Mouse (Mus musculus) ES-Bruce4 (cell line): Measurements from ENCODE around the gene Phc2. TPM values are rescaled to one million over a fixed set of nuclear protein-coding genes. Genes with fewer than 3 reads are reported as not detected.

Experiments used
- H3K27ac ChIP-seq: 2 replicates; pipeline ENCODE4 v1.5.1; 2012; ENCODE audit warnings: low read length, inconsistent platforms; ENCODE audit not compliant: insufficient read depth
- H3K27me3 ChIP-seq: 2 replicates; pipeline ENCODE4 v1.6.1; 2012; ENCODE audit warnings: mild to moderate bottlenecking, low read length, inconsistent platforms; ENCODE audit not compliant: control insufficient read depth, poor library complexity, insufficient read depth, severe bottlenecking
- H3K36me3 ChIP-seq: 2 replicates; pipeline ENCODE4 v1.6.1; 2012; ENCODE audit warnings: inconsistent platforms, mild to moderate bottlenecking, low read length, moderate library complexity; ENCODE audit not compliant: control insufficient read depth, poor library complexity, insufficient read depth, severe bottlenecking
- H3K4me1 ChIP-seq: one replicate; pipeline ENCODE4 v1.8.1; 2011; ENCODE audit warnings: low read length; ENCODE audit not compliant: control insufficient read depth, insufficient read depth
- H3K4me3 ChIP-seq: 2 replicates; pipeline ENCODE4 v1.5.1; 2011; ENCODE audit warnings: low read depth, mild to moderate bottlenecking, low read length
- H3K9ac ChIP-seq: 2 replicates; pipeline ENCODE4 v1.6.1; 2012; ENCODE audit warnings: low read depth, mild to moderate bottlenecking, inconsistent platforms; ENCODE audit not compliant: poor library complexity, severe bottlenecking
- H3K9me3 ChIP-seq: replicated peaks from 2 replicates; pipeline ENCODE4 v1.6.1; 2012; ENCODE audit warnings: mild to moderate bottlenecking, low read length, inconsistent platforms; ENCODE audit not compliant: control insufficient read depth, poor library complexity, insufficient read depth, severe bottlenecking
- CTCF ChIP-seq: IDR thresholded peaks from one replicate; pipeline ENCODE4 v1.8.1; 2011; ENCODE audit warnings: low read depth, low read length
- EP300 ChIP-seq: IDR thresholded peaks from 2 replicates; pipeline ENCODE4 v1.6.1; 2011; ENCODE audit warnings: low read depth, low read length; ENCODE audit not compliant: insufficient read depth
- POLR2A ChIP-seq: IDR thresholded peaks from one replicate; pipeline ENCODE4 v1.8.1; 2011; ENCODE audit warnings: low read length; ENCODE audit not compliant: insufficient read depth
- polyA plus RNA-seq: library from polyadenylated mRNA; stranded (reverse); fragments of >200 nt; gene quantifications from 2 replicates; pipeline ENCODE4 v1.2.4, GENCODE M21; 2011; ENCODE audit warnings: low read depth; ENCODE audit not compliant: missing spikeins, insufficient read depth, insufficient read length

The Phc2 gene
- polyA plus RNA-seq, 1 experiment, result 38.4 TPM

DNA sequence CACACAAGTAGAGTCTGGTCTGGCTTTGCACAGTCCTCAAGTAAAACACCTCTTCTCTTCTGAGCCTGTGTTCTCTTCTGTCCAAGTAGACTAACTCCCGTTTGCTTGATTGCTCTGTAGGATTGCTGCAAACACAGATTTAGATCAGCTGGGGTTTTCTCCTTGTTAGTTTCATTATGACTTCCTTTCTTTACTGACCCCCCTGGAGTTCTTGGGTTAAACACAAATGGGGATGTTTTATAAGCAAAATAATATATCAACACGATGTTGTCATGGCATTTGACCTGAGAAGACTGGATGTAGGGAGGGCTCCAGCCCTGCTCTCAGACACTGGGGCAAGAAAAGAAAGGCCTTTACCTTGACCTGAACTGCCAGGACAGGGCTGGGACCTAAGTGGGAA is 35.5 kb upstream of the Phc2 start:
- H3K27ac ChIP-seq, result no peak overlapping the region
- H3K9ac ChIP-seq, result no peak overlapping the region
- H3K27me3 ChIP-seq, result no peaks in the 10 kb centered on the region
- no peak overlapping the region for H3K4me3 ChIP-seq
- no peaks in the 10 kb centered on the region for H3K9me3 ChIP-seq
- H3K4me1 ChIP-seq, result no peaks in the 10 kb centered on the region
- H3K36me3 ChIP-seq, result no peaks in the 10 kb centered on the region
- TF ChIP-seq EP300 (no peak), CTCF (no peak), POLR2A (no peak)

DNA sequence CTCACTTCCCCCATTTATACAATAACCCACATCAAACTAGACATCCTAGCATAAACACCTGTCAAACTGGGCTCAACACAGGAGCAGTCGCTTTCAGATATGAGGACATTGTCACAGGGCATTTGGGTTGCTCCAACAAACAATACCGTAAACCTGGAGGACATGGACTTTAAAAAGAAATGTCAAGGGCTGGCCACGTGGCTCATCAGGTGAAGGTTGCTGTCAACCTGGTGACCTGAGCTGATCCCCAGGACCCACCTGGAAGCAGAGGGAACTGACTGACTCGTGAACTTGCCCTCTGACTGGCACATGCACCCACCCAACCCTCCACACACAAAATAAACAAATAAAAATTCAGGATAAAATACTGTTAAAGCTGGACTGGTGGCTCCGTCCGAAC is 33.9 kb upstream of the Phc2 start:
- no peak for TF ChIP-seq POLR2A
- no peak for TF ChIP-seq CTCF
- no peak for TF ChIP-seq EP300
- Histone ChIP-seq H3K4me1 (no peaks in the 10 kb centered on the region), H3K9ac (no peak overlapping the region), H3K36me3 (no peaks in the 10 kb centered on the region), H3K27ac (no peak overlapping the region), H3K27me3 (no peaks in the 10 kb centered on the region), H3K9me3 (no peaks in the 10 kb centered on the region), H3K4me3 (no peak overlapping the region)

DNA sequence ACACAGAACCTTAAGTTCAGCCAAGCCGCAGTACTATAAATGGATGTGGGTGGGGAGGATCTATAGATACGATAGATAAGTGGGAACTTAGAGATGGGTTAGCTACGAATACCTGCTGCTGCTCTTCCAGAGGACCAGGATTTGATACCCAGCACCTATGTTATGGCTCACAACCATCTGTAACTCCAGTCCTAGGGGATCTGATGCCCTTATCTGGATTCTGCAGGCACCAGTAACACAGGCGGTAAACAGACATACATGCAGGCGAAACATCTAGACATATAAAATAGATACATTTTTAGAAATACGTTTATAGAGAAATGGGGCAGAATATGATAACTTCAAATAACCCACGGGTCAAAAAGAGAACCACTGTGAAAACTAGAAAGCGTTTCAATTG is 33.4 kb upstream of the Phc2 start:
- Histone ChIP-seq H3K27ac (no peak overlapping the region), H3K4me1 (no peaks in the 10 kb centered on the region), H3K9ac (no peak overlapping the region), H3K9me3 (no peaks in the 10 kb centered on the region), H3K27me3 (no peaks in the 10 kb centered on the region), H3K4me3 (no peak overlapping the region), H3K36me3 (no peaks in the 10 kb centered on the region)
- TF ChIP-seq CTCF (no peak), POLR2A (no peak)

DNA sequence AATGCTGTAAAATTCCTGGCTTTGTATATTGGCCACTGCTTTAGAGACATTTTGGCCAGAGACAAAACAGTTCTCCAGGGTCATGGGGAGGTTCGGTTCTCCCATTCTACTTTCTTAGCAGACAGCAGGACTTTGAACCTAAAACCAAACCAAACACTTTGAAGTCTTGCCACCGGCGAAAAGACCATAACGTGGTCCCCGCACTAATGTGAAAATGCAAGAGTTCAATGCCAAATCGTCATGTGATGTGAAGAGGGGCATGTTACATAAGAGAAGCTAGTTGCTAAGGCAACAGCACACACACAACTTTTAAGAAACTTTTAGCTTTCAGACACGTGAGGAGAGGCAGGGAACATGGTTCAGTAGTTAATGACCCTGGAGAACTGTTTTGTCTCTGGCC is 19.1 kb upstream of the Phc2 start:
- Histone ChIP-seq H3K4me3 (no peak overlapping the region), H3K36me3 (no peaks in the 10 kb centered on the region), H3K4me1 (peaks cover 7% of the 10 kb centered on the region)

DNA sequence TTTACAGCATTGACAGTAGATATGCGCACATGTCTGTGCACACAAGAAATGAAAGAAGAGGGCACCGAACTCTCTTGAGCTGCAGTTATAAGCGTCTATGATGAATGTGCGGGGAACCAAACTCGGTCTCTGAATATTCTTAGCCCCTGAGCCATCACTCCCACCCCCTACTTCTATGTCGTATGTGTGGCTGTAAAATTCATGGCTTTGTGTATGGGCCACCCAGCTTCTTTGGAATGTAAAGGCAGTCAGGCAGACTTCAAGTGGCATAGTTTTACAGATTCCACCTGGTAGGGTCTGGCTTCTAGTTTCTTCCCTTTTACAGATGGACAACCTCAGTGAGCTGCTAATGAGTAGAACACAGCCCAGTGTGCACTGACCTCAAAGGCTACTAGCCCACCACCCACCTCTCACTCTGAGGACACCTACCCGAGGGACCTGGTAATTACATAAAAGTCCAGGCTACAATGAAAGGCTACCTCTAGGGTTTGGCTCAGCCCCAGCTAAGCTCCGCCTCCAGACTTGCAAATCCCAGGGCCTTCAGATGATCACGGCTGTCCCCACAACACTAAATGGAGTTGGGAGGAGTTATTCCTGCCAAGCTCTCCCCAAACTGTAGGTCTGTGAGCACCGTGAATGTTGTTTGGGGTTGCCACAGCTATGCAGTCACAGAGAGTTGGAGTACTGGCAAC is 18.5 kb upstream of the Phc2 start:
- peaks cover 7% of the 10 kb centered on the region for H3K4me1 ChIP-seq
- H3K27me3 ChIP-seq, result no peaks in the 10 kb centered on the region
- H3K9ac ChIP-seq, result no peak overlapping the region
- no peak overlapping the region for H3K4me3 ChIP-seq
- no peak overlapping the region for H3K27ac ChIP-seq
- TF ChIP-seq CTCF (no peak), POLR2A (no peak), EP300 (no peak)
- H3K9me3 ChIP-seq, result no peaks in the 10 kb centered on the region
- no peaks in the 10 kb centered on the region for H3K36me3 ChIP-seq

More for the DNA sequence above, 19.1 kb upstream of the Phc2 start:
- TF ChIP-seq POLR2A (no peak), EP300 (no peak), CTCF (no peak)
- Histone ChIP-seq H3K9me3 (no peaks in the 10 kb centered on the region), H3K27me3 (no peaks in the 10 kb centered on the region), H3K9ac (no peak overlapping the region), H3K27ac (no peak overlapping the region)

DNA sequence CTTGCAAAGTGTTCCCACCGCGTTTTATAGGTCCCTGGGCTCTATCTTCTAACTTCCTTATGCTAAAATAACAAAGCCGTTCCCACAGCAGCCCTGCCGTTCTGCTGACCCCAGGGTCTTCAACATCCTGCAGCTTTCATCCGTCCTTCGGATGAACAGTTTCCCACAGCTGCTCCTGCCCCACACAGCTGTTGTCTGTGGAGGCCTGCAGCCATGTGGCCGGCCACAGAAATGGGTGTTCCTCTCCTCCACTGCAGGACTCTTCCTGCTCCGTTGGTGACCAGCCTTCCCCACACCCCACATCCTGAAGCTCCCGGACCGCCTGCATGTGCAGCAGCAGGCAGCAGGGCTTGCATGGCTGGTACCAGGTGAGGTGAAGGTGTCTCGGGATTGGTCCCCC is 17.3 kb upstream of the Phc2 start:
- peaks cover 7% of the 10 kb centered on the region for H3K4me1 ChIP-seq
- no peaks in the 10 kb centered on the region for H3K9me3 ChIP-seq
- no peak overlapping the region for H3K4me3 ChIP-seq
- no peak for TF ChIP-seq CTCF
- no peak for TF ChIP-seq EP300
- no peak for TF ChIP-seq POLR2A
- H3K27me3 ChIP-seq, result no peaks in the 10 kb centered on the region
- no peaks in the 10 kb centered on the region for H3K36me3 ChIP-seq
- no peak overlapping the region for H3K9ac ChIP-seq
- H3K27ac ChIP-seq, result no peak overlapping the region
